Mouse (Mus musculus) thymus, adult 18-20 months (tissue): ENCODE results near the gene Per3.

Experiments
- DNase-seq, 2 experiments: peaks; one replicate each; pipeline ENCODE4 v3.0.0; 2022; ENCODE audit warnings: mixed read lengths in 2 of 2

Gene Per3

GRCm38 (mm10) chr4:151044037-151044943 is at the start of gene Per3:
TSS of gene Per3 (minus strand) at chr4:151044665.
- DNase-seq, result peak; percentile 84 to 86

GRCm38 (mm10) chr4:151089270-151089669 is 44.8 kb upstream of the Per3 start, which contains the start of gene Gm13090:
TSS of gene Gm13090 (plus strand) at chr4:151089570.
- no peak for DNase-seq

GRCm38 (mm10) chr4:151088819-151089218 is 44.4 kb upstream of the Per3 start:
- no peak for DNase-seq

- DNase-seq, result no peak
Measured at GRCm38 (mm10) chr4:151087358-151087757, 42.9 kb upstream of the Per3 start.

GRCm38 (mm10) chr4:151083027-151083426 is 38.6 kb upstream of the Per3 start:
- DNase-seq, result no peak

GRCm38 (mm10) chr4:151081977-151082376 is 37.5 kb upstream of the Per3 start:
- no peak for DNase-seq

- DNase-seq, result no peak
Measured at GRCm38 (mm10) chr4:151081355-151081754, 36.9 kb upstream of the Per3 start.

GRCm38 (mm10) chr4:151074817-151075216 is 30.4 kb upstream of the Per3 start:
- DNase-seq, result no peak

GRCm38 (mm10) chr4:151073108-151073744 is 28.8 kb upstream of the Per3 start:
- peak in 1 of 2 experiments; percentile 14 for DNase-seq

- no peak for DNase-seq
Measured at GRCm38 (mm10) chr4:151070962-151071361, 26.5 kb upstream of the Per3 start.

- DNase-seq, result no peak
Measured at GRCm38 (mm10) chr4:151068751-151069150, 24.3 kb upstream of the Per3 start.

- DNase-seq, result no peak
Measured at GRCm38 (mm10) chr4:151059566-151059965, 15.1 kb upstream of the Per3 start.

- DNase-seq, result no peak
Measured at GRCm38 (mm10) chr4:151058634-151059033, 14.2 kb upstream of the Per3 start.

- peak; percentile 95 to 96 for DNase-seq
Measured at GRCm38 (mm10) chr4:151057347-151058321, 13.2 kb upstream of the Per3 start, which contains the start of gene Vamp3. TSS of gene Vamp3 (minus strand) at chr4:151057963.

GRCm38 (mm10) chr4:151051162-151051561 is 6.7 kb upstream of the Per3 start:
- DNase-seq, result no peak

- DNase-seq, result no peak
Measured at GRCm38 (mm10) chr4:151046524-151046923, 2.1 kb upstream of the Per3 start.

GRCm38 (mm10) chr4:151044944-151045570 is 592 bp upstream of the Per3 start:
- DNase-seq, result no peak

- DNase-seq, result no peak
Measured at GRCm38 (mm10) chr4:151043281-151043680, 1.2 kb downstream of the Per3 start.

- no peak for DNase-seq
Measured at GRCm38 (mm10) chr4:151041506-151041905, 3.0 kb downstream of the Per3 start.

GRCm38 (mm10) chr4:151037800-151038199 is 6.7 kb downstream of the Per3 start:
- DNase-seq, result no peak

GRCm38 (mm10) chr4:151036521-151036920 is 7.9 kb downstream of the Per3 start:
- no peak for DNase-seq

- DNase-seq, result no peak
Measured at GRCm38 (mm10) chr4:151027001-151027400, 17.5 kb downstream of the Per3 start.
